Mouse (Mus musculus) cerebellum, adult 18-20 months (tissue): ENCODE measurements around the gene Pik3c2b.

Experiments
- DNase-seq, 2 experiments: peaks; one replicate each; pipeline ENCODE4 v3.0.0; 2021

The Pik3c2b gene

DNA sequence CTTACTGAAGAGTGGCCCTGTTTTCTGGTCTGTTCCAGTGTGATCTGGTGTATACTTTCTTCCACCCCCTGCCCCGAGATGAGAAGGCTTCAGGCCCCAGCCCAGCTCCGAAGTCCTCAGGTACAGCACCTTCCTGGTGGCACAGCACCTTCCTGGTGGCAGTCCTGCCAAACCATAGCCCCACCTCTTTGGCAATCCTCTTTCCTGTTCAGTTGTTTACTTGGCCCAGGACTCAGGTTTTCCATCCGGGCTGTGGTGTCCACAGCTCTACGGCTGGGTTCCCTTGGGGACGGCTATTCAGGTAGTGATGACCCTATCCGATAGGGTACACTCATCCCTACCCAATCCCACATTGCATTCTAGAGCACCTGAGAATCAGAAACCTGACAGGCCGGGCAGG is 57.8 kb downstream of the Pik3c2b start:
- no peak for DNase-seq

DNA sequence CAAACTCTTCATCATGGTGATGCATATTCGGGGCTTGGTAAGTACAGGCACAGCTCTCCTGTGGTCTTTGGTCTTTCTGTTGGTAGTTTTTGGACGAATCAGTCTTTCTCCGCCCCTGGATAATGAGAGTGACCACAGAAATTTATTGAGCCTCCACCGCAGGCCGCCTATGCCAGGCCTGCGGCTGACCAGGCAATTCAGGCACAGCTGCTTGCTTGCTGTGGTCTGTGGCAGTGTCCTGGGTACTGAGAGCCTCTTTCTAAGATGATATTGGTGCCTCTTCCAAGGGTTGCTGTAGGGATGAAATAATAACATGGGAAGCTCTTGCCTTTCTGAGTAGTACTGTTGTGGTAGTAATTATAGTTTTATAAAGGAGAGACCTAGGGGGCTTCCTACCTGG is 58.4 kb downstream of the Pik3c2b start:
- no peak for DNase-seq

DNA sequence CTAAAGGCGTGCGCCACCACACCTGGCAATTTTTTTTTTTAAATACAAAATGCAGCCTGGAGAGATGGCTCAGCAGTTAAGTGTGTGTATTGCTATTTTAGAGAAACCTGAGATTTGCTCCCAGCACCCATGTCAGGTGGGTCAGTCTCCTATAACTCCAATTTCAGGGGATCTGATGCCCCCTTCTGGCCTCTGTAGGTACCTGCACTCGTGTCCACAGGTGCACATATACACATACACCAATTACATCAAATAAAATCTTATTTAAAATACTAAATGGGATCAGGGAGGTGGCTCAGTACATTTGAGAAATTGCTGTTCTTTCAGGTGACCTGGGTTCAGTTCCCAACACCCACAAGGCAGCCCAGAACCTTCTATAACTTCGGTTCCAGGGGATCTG is 70.6 kb downstream of the Pik3c2b start:
- no peak for DNase-seq

DNA sequence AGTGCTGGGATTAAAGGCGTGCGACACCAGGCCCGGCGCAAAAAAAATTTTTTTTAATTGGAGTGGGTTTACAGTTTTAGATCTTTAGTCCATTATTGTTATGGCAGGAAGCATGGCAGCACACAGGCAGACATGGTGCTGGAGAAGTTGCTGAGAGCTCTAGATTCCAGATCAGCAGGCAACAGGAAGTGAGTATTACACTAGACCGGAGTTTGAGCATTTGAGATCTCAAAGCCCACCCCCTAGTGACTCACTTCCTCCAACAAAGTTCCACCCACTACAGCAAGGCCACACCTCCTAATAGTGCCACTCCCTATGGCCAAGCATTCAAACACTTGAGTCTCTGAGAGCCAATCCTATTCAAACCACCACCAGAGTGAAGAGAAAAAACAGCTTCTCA is 72.7 kb downstream of the Pik3c2b start:
- no peak for DNase-seq

DNA sequence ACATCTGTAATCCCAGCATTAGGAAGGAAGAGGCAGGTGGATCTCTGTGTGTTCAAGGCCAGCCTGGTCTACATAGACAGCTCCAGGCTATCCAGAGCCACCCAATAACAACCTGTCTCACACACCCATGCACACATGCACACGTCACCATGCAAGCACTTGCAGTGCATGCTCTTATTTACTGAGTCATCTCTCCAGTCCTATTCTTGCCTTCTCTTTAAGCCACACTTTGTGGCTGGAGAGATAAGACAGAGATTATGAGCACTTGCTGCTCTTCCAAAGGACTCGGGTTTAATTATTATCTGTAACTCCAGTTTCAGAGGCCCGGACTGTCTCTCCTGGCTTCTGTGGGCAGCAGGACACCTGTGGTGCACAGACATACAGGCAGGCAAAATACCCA is 73.4 kb downstream of the Pik3c2b start:
- DNase-seq = no peak

DNA sequence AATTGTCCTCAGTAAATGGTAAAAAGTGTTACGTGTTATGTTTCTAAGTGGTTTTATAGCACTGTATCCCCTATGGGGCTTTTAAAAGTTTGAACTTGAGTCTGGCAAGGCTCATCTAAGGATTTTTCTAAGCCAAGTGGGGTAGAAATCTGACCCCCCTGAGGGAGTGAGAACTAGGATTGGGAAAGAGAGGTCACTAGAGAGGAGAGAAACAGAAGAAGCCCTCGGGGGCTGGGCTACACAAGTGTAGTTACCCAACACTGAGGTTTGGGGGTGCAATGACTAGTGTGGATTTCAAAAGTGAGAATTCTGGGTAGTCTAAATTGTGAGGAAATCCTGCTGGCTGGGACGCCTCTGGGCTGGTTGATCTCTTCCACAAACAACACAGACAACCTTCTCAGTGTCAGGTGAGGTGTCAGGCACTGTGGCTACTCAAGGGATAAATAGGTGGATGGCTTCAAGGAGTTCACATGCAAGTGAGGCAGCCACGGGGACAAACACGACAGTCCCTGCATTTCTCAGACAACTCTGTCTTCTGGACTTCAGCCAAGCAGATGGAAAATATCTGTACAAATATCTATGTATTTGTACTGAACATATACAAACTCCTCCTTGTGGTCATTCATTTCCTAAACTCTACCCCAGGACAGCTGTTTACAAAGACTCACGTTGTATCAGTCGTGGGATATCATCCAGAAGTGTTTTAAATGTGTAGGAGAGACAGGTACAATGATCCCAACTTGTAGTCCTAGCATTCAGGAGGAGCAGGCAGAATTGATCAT is 74.7 kb downstream of the Pik3c2b start:
- DNase-seq = no peak

DNA sequence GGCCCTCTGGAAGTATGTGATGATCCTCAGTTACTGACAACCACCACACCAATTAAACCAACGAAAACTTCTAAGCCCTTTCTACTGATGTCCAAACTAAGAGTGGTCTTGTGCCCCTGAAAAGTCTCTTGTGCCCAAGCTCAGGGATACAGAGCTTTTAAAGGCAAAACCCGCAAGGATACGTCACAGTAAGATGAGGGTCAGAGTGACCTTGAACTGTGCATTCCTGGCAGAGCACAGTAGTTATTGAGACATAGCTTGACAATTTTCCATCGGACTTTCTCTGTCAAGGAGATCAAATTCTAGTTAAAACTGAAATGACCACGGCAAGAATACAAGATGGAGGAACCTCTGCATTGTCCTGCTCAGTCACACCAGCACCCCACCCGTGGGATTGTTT is 75.8 kb downstream of the Pik3c2b start:
- DNase-seq = no peak

DNA sequence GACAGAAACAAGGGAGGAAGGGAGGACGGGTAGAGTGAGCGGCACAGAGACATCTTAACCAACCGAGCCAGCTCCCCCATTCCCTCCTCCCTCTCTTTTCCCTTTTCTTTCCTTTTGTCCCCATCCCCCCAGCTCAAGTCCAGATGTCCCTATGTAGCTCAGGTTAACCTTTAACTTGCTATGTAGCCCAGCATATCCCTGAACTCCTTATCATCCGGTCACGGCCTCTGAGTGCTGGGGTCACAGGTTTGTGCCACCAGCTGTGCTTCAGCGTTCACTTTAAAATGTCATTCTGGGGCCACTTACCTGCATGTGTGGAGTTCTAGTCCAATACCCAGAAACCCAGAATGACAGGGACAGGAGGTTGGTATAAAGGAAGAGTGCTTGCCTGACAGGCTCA is 78.7 kb downstream of the Pik3c2b start:
- DNase-seq = no peak

DNA sequence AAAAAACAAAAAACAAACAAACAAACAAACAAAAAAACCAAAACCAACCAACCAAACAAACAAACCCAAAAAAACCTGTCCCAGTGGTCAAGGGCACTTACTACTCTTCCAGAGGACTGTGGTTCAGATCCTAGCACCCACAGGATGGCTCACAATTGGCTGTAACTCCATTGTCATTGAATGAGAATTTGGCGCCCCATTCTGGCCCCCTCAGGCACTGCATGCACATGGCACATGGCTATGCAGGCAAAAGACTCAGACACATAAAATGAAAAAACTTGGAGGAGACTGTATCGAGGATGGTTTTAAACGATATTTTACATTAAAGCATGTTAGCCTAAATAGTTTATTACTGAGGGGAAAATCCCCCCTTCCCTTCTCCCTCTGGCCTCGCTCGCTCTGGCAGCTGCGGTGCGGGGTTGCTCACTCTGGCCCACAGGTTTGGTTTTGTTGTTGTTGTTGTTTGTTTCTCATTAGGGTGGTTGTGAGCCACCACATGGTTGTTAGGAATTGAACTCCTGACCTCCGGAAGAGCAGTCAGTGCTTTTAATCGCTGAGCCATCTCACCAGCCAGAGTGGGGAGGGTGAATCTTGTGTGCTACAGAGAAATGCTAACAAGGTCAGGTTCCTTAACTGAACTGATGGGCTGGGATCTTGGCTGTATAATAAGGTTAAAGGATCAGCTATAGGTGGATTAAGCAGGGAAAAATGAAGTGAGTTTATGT is 80.3 kb downstream of the Pik3c2b start:
- no peak for DNase-seq

DNA sequence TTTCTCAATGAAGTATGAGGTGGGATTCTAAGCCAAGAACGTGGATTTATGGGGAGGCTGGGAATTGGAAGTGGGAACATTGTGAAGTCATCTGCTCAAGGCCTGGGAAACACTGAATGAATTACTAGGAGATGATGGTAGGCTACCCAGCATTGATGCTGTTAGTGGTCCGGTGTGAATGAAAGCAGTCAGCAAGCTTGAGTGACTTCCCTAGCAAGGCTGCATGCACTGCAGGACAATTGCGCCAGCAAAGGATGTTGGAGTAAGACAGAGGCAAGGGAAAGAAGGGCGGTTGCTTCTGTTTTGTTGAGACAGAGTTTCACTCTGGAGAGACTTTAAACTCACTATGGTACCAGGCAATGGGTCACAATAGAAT is 80.9 kb downstream of the Pik3c2b start:
- no peak for DNase-seq

DNA sequence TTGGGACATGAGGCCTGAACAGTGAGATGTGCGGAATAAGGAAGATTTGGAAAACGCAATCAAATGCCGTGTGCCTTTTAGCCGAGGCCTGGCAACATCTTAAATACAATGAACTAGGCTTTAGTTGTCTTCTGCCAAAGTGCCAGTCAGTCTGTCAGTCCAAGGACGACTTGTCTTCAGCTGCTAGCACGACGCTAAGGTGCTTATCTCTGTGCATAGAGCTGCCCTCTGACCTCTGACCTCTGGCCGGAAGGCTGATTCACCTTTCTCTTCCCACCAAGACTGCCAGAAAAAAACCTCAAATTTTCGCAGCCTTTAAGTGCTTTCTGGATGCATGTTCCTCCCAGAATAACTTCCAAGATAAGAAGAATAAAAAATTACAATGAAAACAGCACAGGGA is 81.9 kb downstream of the Pik3c2b start:
- DNase-seq = no peak

DNA sequence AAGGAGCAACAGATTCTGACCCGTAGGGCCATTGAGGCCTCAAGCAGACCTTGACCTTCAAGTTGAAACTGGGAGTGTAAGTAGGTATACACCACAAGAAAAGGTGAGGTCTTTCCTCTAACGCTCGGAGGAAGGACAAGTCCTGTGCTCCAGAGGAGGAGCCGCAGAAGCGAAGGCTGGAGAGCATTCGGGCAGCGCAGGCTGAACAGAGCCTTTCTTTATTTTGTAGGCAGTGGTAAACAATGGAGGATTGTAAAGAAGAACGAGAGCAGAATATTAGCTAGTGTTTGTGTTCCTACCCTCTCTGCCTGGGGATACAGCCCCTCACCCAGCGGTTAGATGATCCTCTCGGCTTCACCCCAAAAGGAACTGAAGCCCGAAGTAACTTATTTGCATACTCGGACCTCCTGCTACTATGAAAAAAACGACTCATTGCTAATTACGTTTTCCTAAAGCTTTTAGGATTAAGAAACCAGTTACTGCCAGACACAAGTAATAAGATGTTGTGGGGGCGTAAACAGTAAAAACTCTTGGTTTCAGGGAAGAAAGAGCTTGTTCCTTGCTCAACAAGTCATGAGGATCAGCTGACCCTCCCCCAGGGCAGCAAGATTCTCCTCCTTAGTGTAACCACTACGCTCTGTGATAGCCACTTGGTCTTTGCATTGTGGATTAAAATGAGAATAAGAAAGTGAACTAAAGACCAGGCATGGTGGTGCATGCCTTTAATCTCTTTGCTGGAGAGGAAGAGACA is 84.2 kb downstream of the Pik3c2b start:
- DNase-seq = no peak

DNA sequence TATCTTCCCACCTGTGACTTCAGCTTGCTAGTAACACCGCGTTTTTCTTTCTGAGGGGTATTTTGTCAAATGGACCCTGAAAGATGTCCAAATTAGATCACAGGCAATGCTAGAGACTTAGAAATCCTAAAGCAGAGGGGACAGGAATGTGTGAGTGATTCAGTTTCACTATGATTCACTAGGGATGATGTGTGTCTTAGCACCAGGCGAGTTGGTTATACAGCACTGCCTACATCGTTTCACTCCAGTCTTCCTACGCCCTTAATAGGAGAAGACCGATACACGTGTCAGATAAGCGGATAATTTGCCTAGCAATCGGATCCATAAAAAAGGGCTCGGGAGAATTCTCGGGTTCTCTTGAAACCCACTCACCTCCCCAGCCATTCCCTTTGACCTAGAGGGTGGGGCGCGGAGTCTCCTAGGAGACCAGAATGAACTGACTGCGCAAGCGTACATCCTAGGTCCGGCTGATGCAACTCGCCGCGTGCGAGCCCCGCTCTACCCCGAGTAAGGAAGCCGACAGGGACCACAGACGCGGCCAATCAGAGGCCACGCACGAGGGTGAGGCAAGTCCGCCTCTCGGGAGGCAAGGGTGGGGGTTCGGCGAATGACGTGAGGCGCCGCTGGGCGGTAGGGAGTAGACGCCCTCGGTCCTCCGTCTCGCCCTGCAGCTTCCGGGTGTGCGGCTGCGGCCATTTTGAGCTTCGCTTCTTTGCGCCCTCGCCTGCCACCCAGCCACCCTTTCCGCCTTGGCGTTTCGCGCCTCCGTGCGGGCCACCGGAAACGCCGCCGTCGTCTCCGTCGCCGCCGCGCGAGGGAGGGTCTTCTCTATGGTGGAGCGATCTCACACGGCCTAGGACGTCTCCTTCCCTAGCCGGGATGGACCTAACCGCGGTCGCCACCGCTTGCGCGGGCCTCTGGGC is 85.4 kb downstream of the Pik3c2b start, which contains the start of gene Ppp1r15b:
TSS of gene Ppp1r15b (plus strand) at position 506 of the 923 bp plus-strand sequence.
- DNase-seq = peak; percentile 99 to 100

DNA sequence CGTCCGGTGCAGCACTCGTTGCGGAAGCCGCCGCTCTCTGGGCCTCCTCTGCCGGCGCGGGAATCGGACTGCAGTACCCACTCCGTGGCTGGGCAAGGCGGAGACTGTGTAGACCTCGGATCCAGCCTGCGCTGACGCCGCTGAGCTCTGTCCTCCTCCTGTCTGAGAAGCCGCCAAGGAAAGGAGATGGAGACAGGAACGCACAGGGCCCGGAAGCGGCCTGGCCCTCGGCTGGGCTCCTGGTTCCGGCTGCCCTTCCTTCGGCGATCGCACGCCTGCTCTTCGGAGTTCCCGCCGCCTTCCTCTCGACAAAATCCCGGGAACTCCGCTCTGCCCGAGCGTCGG is 86.1 kb downstream of the Pik3c2b start:
- no peak for DNase-seq

DNA sequence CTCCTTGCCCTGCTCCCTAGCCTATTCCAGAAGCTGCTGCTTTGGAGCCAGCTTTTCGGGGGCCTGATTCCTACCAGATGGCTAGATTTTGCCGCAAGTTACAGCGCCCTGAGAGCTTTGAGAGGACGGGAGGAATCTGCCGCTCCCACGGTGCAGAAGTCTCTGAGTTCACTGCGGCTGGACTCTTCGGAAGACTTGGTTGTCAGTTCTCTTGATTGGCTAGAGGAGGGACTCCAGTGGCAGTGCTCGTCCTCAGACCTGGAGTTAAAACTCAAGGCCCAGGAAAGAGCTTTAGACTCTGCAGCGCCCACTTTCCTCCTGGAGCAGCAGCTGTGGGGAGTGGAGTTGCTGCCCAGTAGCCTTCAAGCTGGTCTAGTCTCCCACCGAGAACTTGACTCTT is 86.5 kb downstream of the Pik3c2b start:
- no peak for DNase-seq

DNA sequence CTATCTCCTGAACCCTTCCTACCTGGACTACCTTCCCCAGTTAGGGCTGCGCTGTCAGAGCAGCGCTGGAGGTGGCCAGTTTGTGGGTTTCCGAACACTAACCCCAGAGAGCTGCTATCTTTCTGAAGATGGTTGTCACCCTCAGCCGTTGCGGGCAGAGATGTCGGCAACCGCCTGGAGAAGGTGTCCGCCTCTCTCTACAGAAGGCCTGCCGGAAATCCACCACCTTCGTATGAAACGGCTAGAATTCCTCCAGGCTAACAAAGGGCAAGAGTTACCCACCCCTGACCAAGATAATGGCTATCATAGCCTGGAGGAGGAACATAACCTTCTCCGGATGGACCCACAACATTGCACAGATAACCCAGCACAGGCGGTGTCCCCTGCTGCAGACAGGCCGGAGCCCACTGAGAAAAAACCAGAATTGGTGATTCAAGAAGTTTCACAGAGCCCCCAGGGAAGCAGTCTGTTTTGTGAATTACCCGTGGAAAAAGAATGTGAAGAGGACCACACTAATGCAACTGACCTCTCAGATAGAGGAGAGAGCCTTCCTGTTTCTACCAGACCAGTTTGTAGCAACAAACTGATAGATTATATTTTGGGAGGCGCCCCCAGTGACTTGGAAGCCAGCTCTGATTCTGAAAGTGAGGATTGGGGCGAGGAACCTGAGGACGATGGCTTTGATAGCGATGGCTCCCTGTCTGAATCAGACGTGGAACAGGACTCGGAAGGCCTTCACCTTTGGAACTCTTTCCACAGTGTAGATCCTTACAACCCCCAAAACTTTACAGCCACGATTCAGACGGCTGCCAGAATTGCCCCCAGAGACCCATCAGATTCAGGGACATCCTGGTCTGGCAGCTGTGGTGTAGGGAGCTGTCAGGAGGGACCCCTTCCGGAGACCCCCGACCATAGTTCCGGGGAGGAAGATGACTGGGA is 87.2 kb downstream of the Pik3c2b start:
- DNase-seq = no peak

DNA sequence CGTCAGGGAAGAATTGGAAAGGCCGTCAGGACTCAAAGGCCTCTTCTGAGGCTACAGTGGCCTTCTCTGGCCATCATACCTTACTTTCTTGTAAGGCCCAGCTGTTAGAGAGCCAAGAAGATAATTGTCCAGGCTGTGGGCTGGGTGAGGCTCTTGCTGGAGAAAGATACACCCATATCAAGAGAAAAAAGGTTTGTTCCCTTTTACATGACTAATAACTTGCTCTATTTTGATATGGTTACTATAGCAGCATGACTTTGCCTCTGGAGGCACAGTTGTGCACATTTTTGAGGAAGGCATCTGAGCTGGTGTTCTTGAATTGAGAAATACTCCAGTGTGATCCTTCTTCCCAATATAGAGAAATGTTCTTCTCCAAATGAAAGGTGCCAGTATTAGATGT is 88.0 kb downstream of the Pik3c2b start:
- DNase-seq = no peak

DNA sequence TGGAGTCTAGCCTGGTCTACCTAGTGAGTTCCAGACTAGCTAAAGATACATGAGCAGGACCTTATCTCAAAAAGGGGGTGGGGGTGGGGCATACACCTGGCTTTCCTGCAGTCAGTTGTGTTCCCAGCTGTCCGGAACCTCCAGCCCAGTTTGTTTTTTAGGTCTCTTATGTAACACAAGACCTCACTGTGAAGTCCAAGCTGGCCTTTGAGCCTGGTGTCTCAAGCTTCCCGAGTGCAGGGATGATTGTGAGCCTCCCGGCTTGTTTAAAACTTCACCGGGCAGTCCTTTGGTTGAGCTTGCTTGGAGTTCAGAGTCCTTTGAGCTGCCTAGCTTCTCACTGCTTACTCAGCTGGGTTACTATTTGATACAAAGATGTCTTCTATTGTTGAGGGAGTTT is 88.6 kb downstream of the Pik3c2b start:
- no peak for DNase-seq

DNA sequence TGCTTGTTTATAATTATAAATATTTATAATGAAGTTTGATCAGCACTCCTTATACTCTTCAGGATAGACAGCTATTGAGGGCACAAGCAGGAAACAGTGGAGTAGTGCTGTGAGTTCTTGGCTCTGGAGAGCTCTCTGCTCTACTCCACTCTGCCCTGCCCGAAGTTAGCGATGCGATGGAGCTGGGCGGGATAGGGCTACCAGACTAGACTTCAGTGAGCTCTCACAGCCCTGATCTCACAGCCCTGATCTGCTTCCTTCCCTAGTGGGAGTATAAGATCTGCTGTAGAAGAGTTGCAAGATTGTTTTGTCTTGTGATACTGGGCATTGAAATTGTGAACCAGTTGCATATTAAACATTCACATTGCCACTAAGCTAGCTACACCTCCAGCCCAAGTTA is 89.4 kb downstream of the Pik3c2b start:
- DNase-seq = no peak

DNA sequence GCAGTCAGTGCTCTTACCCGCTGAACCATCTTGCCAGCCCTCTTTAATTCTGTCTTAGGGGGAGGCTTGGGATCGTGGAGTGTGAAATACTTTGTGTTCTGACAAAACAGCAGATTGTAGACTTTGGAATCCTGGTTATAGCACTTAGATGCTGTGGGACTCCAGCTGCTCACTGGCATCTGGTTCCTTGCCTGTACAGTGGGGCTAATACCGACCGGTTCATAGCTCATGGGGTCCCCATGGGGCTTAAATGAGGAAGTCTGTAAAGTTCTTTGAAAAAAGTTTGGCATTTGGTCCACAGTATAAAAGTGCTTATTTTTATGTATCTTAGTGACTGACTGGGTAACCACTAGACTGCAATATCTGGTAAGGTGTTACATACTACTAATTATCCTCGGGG is 90.3 kb downstream of the Pik3c2b start:
- no peak for DNase-seq

DNA sequence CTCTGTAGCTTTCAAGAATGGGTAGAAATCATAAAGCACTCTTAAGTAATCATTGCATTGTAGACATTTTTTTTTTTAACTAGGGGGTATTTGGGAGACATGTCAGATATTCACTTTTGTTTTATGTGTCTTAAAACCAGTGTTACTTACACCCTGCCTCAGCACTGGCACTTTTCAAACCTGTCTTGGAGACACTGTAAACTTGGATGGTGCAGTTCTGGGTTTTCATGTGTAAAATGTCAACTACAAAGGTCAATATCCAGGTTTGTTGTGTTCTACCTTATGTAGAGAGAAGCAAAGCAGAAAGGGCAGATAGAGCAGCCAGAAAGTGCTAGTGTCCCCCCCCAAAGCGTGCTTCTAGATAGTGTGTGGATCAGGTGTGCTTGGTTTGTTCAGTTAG is 92.9 kb downstream of the Pik3c2b start:
- DNase-seq = no peak
